Mouse (Mus musculus) adrenal gland, adult 18-20 months (tissue): ENCODE results near the gene Gm45717. TPM values are rescaled to one million over a fixed set of nuclear protein-coding genes. Genes with fewer than 3 reads are reported as not detected.

Experiments used
- DNase-seq, 2 experiments: peaks; one replicate each; pipeline ENCODE4 v3.0.0; 2021 to 2022; ENCODE audit warnings: low spot score in 2 of 2
- total RNA-seq, 2 experiments: library from RNA; stranded (reverse); gene quantifications; 1 replicate in 1 of 2; 2 replicates in 1 of 2; pipeline ENCODE4 v1.2.3; 2021

The Gm45717 gene
- total RNA-seq, 2 experiments from 2014 or later: 1.2 TPM; not detected in 1

GRCm38 (mm10) chr7:140945247-140945646 lies 10.5 kb downstream of the Gm45717 start:
- DNase-seq: no peak

GRCm38 (mm10) chr7:140944236-140944635 lies 11.5 kb downstream of the Gm45717 start:
- DNase-seq: no peak

- DNase-seq: peak in 1 of 2 experiments; percentile 25
These were observed 12.4 kb downstream of the Gm45717 start for GRCm38 (mm10) chr7:140943356-140943755.

- peak in 1 of 2 experiments; percentile 20 for DNase-seq
These were observed 12.9 kb downstream of the Gm45717 start for GRCm38 (mm10) chr7:140942811-140943210.

GRCm38 (mm10) chr7:140942341-140942740 lies 13.4 kb downstream of the Gm45717 start:
- DNase-seq: peak in 1 of 2 experiments; percentile 32

GRCm38 (mm10) chr7:140941222-140942051 lies 14.3 kb downstream of the Gm45717 start, which contains the start of gene Pgghg:
TSS of gene Pgghg (plus strand) at chr7:140941391.
- peak; percentile 83 to 84 for DNase-seq

GRCm38 (mm10) chr7:140939669-140940171 lies 16.0 kb downstream of the Gm45717 start:
- DNase-seq: no peak

- DNase-seq: no peak
These were observed 16.8 kb downstream of the Gm45717 start for GRCm38 (mm10) chr7:140938896-140939295.

- DNase-seq: peak in 1 of 2 experiments; percentile 21
These were observed 17.3 kb downstream of the Gm45717 start for GRCm38 (mm10) chr7:140938436-140938835.

GRCm38 (mm10) chr7:140927181-140927580 lies 28.6 kb downstream of the Gm45717 start:
- DNase-seq: no peak

GRCm38 (mm10) chr7:140923070-140923775 lies 32.5 kb downstream of the Gm45717 start:
- no peak for DNase-seq

- peak; percentile 50 to 56 for DNase-seq
These were observed 33.2 kb downstream of the Gm45717 start for GRCm38 (mm10) chr7:140922398-140923069.

- no peak for DNase-seq
These were observed 34.3 kb downstream of the Gm45717 start for GRCm38 (mm10) chr7:140921225-140921975.

GRCm38 (mm10) chr7:140920418-140921029 lies 35.2 kb downstream of the Gm45717 start, which contains the start of gene Nlrp6:
TSS of gene Nlrp6 (plus strand) at chr7:140920902.
- no peak for DNase-seq

GRCm38 (mm10) chr7:140919911-140920310 lies 35.8 kb downstream of the Gm45717 start:
- DNase-seq: no peak

- no peak for DNase-seq
These were observed 41.6 kb downstream of the Gm45717 start for GRCm38 (mm10) chr7:140914031-140914690.

- no peak for DNase-seq
These were observed 42.8 kb downstream of the Gm45717 start for GRCm38 (mm10) chr7:140912846-140913482.

- DNase-seq: no peak
These were observed 43.4 kb downstream of the Gm45717 start for GRCm38 (mm10) chr7:140912293-140912692.

GRCm38 (mm10) chr7:140908634-140909107 lies 47.1 kb downstream of the Gm45717 start:
- peak; percentile 82 to 83 for DNase-seq
